Mouse (Mus musculus) liver, postnatal 0 days (tissue): Measurements from ENCODE around the gene Rnf187.
A peak's percentile ranks its signal among the peaks of the same experiment; 100 is the strongest.

Source experiments
- CTCF ChIP-seq: sonication (generic); IDR thresholded peaks from 2 replicates; pipeline ENCODE4 v1.5.1; 2016; ENCODE audit warnings: antibody characterized with exemption, low read depth
- EP300 ChIP-seq: IDR thresholded peaks from 2 replicates; pipeline ENCODE4 v1.6.1; 2016; ENCODE audit warnings: antibody characterized with exemption, low read depth, mild to moderate bottlenecking

GRCm38 (mm10) chr11:58938322-58939087 is at the start of gene Rnf187:
- TF ChIP-seq CTCF (no peak), EP300 (peak; percentile 90)
